Mouse (Mus musculus) MEL (cell line): ENCODE data around the gene Raver2. TPM values are rescaled to one million over a fixed set of nuclear protein-coding genes. Genes with fewer than 3 reads are reported as not detected.
A peak's percentile ranks its signal among the peaks of the same experiment; 100 is the strongest.

ENCODE experiments used
- DNase-seq: peaks from one replicate; pipeline ENCODE4 v3.0.0; 2011; ENCODE audit warnings: low read depth, low spot score
- H3K27ac ChIP-seq: 2 replicates; pipeline ENCODE4 v1.5.1; 2012; ENCODE audit warnings: low read depth, mild to moderate bottlenecking, control low read depth, low read length, moderate library complexity; ENCODE audit not compliant: control insufficient read depth
- H3K27me3 ChIP-seq, 2 experiments: fragments of 150-350 bp in 1 of 2; sonication (generic) in 1 of 2; 2 replicates each; pipeline ENCODE4 v1.6.1; 2012; ENCODE audit warnings: low read length in 2 of 2, mild to moderate bottlenecking in 2 of 2, improper control_type of control experiment in 1 of 2, moderate library complexity in 1 of 2; ENCODE audit not compliant: insufficient read depth in 2 of 2, control insufficient read depth in 1 of 2
- H3K36me3 ChIP-seq, 2 experiments: 2 replicates each; pipeline ENCODE4 v1.6.1; 2012 to 2014; ENCODE audit warnings: low read length in 2 of 2, improper control_type of control experiment in 1 of 2, inconsistent platforms in 1 of 2, mild to moderate bottlenecking in 1 of 2; ENCODE audit not compliant: insufficient read depth in 2 of 2, control insufficient read depth in 1 of 2
- H3K4me1 ChIP-seq, 2 experiments: fragments of 150-350 bp in 1 of 2; sonication (generic) in 1 of 2; 2 replicates each; pipeline ENCODE4 v1.6.1; 2012; ENCODE audit warnings: low read length in 2 of 2, improper control_type of control experiment in 1 of 2, mild to moderate bottlenecking in 1 of 2; ENCODE audit not compliant: insufficient read depth in 2 of 2, control insufficient read depth in 1 of 2
- H3K4me3 ChIP-seq, 2 experiments: fragments of 150-350 bp in 1 of 2; sonication (generic) in 1 of 2; 2 replicates each; pipeline ENCODE4 v1.5.1; 2012; ENCODE audit warnings: low read depth in 2 of 2, low read length in 2 of 2, mild to moderate bottlenecking in 2 of 2, moderate library complexity in 2 of 2, control low read depth in 1 of 2, improper control_type of control experiment in 1 of 2; ENCODE audit not compliant: control insufficient read depth in 1 of 2, insufficient read depth in 1 of 2
- H3K79me2 ChIP-seq: 2 replicates; pipeline ENCODE4 v1.6.1; 2012; ENCODE audit warnings: mild to moderate bottlenecking, low read length, moderate library complexity; ENCODE audit not compliant: control insufficient read depth, poor library complexity, insufficient read depth
- H3K9ac ChIP-seq: 2 replicates; pipeline ENCODE4 v1.6.1; 2012; ENCODE audit warnings: low read depth, mild to moderate bottlenecking, control low read depth, low read length, moderate library complexity; ENCODE audit not compliant: control insufficient read depth, poor library complexity, severe bottlenecking
- H3K9me3 ChIP-seq: fragments of 150-350 bp; sonication (generic); replicated peaks from 2 replicates; pipeline ENCODE4 v1.6.1; 2012; ENCODE audit warnings: mild to moderate bottlenecking, low read length, improper control_type of control experiment, moderate library complexity; ENCODE audit not compliant: insufficient read depth
- BHLHE40 ChIP-seq: IDR thresholded peaks from 2 replicates; pipeline ENCODE4 v1.6.1; 2012; ENCODE audit warnings: low read depth, mild to moderate bottlenecking, inconsistent platforms, low read length, improper control_type of control experiment, borderline replicate concordance
- E2F4 ChIP-seq: IDR thresholded peaks from 2 replicates; pipeline ENCODE4 v1.6.1; 2011; ENCODE audit warnings: low read depth, low read length, improper control_type of control experiment, borderline replicate concordance
- EP300 ChIP-seq, 2 experiments: IDR thresholded peaks; 2 replicates each; pipeline ENCODE4 v1.6.1; 2011; ENCODE audit warnings: improper control_type of control experiment in 2 of 2, low read length in 2 of 2, low read depth in 1 of 2, mild to moderate bottlenecking in 1 of 2
- GATA1 ChIP-seq: IDR thresholded peaks from 2 replicates; pipeline ENCODE4 v1.6.1; 2011; ENCODE audit warnings: low read depth, low read length, improper control_type of control experiment
- MAX ChIP-seq: IDR thresholded peaks from 2 replicates; pipeline ENCODE4 v1.6.1; 2011; ENCODE audit warnings: low read length, improper control_type of control experiment
- MEF2A ChIP-seq: IDR thresholded peaks from 2 replicates; pipeline ENCODE4 v1.6.1; 2014; ENCODE audit warnings: low read depth, mild to moderate bottlenecking, inconsistent platforms, low read length, improper control_type of control experiment; ENCODE audit not compliant: poor library complexity, insufficient replicate concordance, severe bottlenecking; ENCODE audit errors: extremely low read depth
- MXI1 ChIP-seq: IDR thresholded peaks from 2 replicates; pipeline ENCODE4 v1.6.1; 2011; ENCODE audit warnings: mild to moderate bottlenecking, low read depth, low read length, improper control_type of control experiment
- MYB ChIP-seq: IDR thresholded peaks from 2 replicates; pipeline ENCODE4 v1.6.1; 2011; ENCODE audit warnings: mild to moderate bottlenecking, low read depth, low read length, improper control_type of control experiment
- MYC ChIP-seq: IDR thresholded peaks from 2 replicates; pipeline ENCODE4 v1.6.1; 2011; ENCODE audit warnings: low read depth, mild to moderate bottlenecking, low read length, improper control_type of control experiment, moderate library complexity
- NRF1 ChIP-seq: IDR thresholded peaks from 2 replicates; pipeline ENCODE4 v1.6.1; 2014; ENCODE audit warnings: low read depth, mild to moderate bottlenecking, inconsistent platforms, low read length, improper control_type of control experiment, moderate library complexity; ENCODE audit not compliant: poor library complexity, insufficient read depth, severe bottlenecking
- POLR2A ChIP-seq, 2 experiments: IDR thresholded peaks; 2 replicates each; pipeline ENCODE4 v1.6.1; 2011 to 2012; ENCODE audit warnings: low read length in 2 of 2, mild to moderate bottlenecking in 2 of 2, control low read depth in 1 of 2, improper control_type of control experiment in 1 of 2, low read depth in 1 of 2, moderate library complexity in 1 of 2; ENCODE audit not compliant: control insufficient read depth in 1 of 2, insufficient read depth in 1 of 2, poor library complexity in 1 of 2
- SIN3A ChIP-seq: IDR thresholded peaks from 2 replicates; pipeline ENCODE4 v1.6.1; 2012; ENCODE audit warnings: low read length, improper control_type of control experiment, inconsistent platforms
- TAL1 ChIP-seq: IDR thresholded peaks from 2 replicates; pipeline ENCODE4 v1.6.1; 2012; ENCODE audit warnings: mild to moderate bottlenecking, inconsistent platforms, low read length, moderate library complexity, mixed read lengths
- TCF12 ChIP-seq: IDR thresholded peaks from 2 replicates; pipeline ENCODE4 v1.6.1; 2014; ENCODE audit warnings: low read depth, mild to moderate bottlenecking, inconsistent platforms, low read length, improper control_type of control experiment, moderate library complexity
- UBTF ChIP-seq: IDR thresholded peaks from 2 replicates; pipeline ENCODE4 v1.6.1; 2012; ENCODE audit warnings: low read depth, mild to moderate bottlenecking, inconsistent platforms, low read length, improper control_type of control experiment, moderate library complexity, borderline replicate concordance; ENCODE audit not compliant: insufficient read depth
- USF1 ChIP-seq: IDR thresholded peaks from 2 replicates; pipeline ENCODE4 v1.6.1; 2014; ENCODE audit warnings: low read depth, mild to moderate bottlenecking, inconsistent platforms, low read length, improper control_type of control experiment, moderate library complexity
- USF2 ChIP-seq, 2 experiments: IDR thresholded peaks; 2 replicates each; pipeline ENCODE4 v1.6.1; 2011 to 2012; ENCODE audit warnings: improper control_type of control experiment in 2 of 2, low read length in 2 of 2, borderline replicate concordance in 1 of 2, inconsistent platforms in 1 of 2, low read depth in 1 of 2, mild to moderate bottlenecking in 1 of 2; ENCODE audit not compliant: insufficient read depth in 1 of 2
- ZC3H11A ChIP-seq: IDR thresholded peaks from 2 replicates; pipeline ENCODE4 v1.6.1; 2012; ENCODE audit warnings: low read depth, mild to moderate bottlenecking, inconsistent platforms, low read length, improper control_type of control experiment
- ZKSCAN1 ChIP-seq: IDR thresholded peaks from 2 replicates; pipeline ENCODE4 v1.6.1; 2012; ENCODE audit warnings: low read depth, mild to moderate bottlenecking, inconsistent platforms, low read length, improper control_type of control experiment, moderate library complexity
- ZMIZ1 ChIP-seq: IDR thresholded peaks from 2 replicates; pipeline ENCODE4 v1.6.1; 2012; ENCODE audit warnings: low read depth, mild to moderate bottlenecking, inconsistent platforms, low read length, improper control_type of control experiment, moderate library complexity
- ZNF384 ChIP-seq: IDR thresholded peaks from 2 replicates; pipeline ENCODE4 v1.6.1; 2012; ENCODE audit warnings: low read depth, mild to moderate bottlenecking, inconsistent platforms, low read length, improper control_type of control experiment
- polyA plus RNA-seq, 2 experiments: library from polyadenylated mRNA; stranded (reverse) in 1 of 2; unstranded in 1 of 2; fragments of >175 nt in 1 of 2; fragments of >200 nt in 1 of 2; gene quantifications; 2 replicates each; pipeline versions ENCODE4 v1.2.1 to v1.2.4; 2012; ENCODE audit warnings: low replicate concordance in 2 of 2, low read depth in 1 of 2; ENCODE audit not compliant: insufficient read length in 2 of 2, insufficient read depth in 1 of 2, missing spikeins in 1 of 2
- total RNA-seq: library from RNA; depleted of rRNA; stranded (reverse); fragments of 300-350 nt; gene quantifications from 2 replicates; pipeline ENCODE4 v1.2.3, GENCODE M21; 2012

The Raver2 gene
- total and polyA plus RNA-seq, 3 experiments: 0.03 to 0.04 TPM; not detected in 1

DNA sequence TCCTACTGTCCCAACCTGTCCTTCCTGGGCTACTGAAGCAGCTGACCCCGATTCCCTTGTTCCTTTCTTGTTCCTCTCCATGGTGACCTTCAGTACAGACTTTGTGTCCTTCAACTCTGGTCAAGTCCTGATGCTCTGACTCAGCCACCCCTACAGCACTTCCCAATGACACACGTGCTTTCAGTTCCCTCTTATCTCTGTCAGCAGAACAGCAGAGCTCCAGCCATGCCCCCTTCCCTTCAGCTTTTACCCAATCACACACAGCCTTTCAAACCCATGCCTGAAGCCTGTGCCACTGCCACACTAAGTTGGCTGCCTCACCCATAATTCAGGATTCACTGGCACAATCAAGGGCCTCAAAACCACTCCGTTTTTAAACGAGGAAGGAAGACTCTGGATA is 86.8 kb downstream of the Raver2 start:
- DNase-seq: peak; percentile 71
- H3K9me3 ChIP-seq: no peaks in the 10 kb centered on the region
- no peaks in the 10 kb centered on the region for H3K79me2 ChIP-seq
- H3K4me3 ChIP-seq: no peak overlapping the region
- peaks cover 7 to 8% of the 10 kb centered on the region in 2 experiments for H3K36me3 ChIP-seq
- H3K27me3 ChIP-seq: no peaks in the 10 kb centered on the region
- no peak overlapping the region for H3K9ac ChIP-seq
- peaks cover 4 to 14% of the 10 kb centered on the region in 2 experiments for H3K4me1 ChIP-seq
- TF ChIP-seq ZKSCAN1 (no peak), NRF1 (no peak), EP300 (IDR thresholded peaks at IDR 0.05; ENCODE audit: low read depth in 1 of 2, low read length in 2 of 2) (0 out of 4 replicates have a peak, but pooled peaks of 1 of the 2 experiments have one; percentile 33), TAL1 (peak; percentile 53), USF2 (IDR thresholded peaks at IDR 0.05; ENCODE audit: borderline replicate concordance in 1 of 2, insufficient read depth in 1 of 2, low read depth in 1 of 2, low read length in 2 of 2) (no peak), SIN3A (peak; percentile 58), MXI1 (peak; percentile 89), MYB (no peak), USF1 (peak; percentile 51; the same call in 1 of the 2 replicates), MEF2A (no peak), ZC3H11A (no peak), GATA1 (peak; percentile 63), TCF12 (0 out of 2 replicates have a peak, but pooled peaks have one; percentile 13), E2F4 (no peak), BHLHE40 (peak; percentile 67; the same call in 1 of the 2 replicates), MYC (peak; percentile 92), MAX (peak; percentile 92), ZNF384 (no peak), UBTF (no peak)
- no peak overlapping the region for H3K27ac ChIP-seq

DNA sequence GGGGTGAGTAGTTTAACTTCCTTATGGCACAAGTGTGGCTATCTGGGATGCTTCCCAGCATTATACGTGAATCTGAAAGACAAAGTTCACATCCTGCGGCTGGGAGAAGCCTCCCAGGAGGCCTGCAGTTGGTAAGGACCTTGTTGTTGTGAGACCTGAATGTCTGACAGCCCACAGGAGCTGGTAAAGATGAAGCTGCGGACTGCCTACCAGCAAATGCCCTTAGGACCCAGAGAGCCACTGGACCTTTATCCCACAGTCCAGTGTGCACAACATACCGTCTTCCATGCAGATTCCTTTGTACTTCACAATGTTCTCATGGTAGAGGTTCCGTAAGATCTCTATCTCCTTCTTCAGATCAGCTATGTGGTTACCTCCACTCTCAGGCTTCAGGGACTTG is 88.7 kb downstream of the Raver2 start:
- H3K9me3 ChIP-seq: no peaks in the 10 kb centered on the region
- no peak overlapping the region for H3K4me3 ChIP-seq
- H3K27ac ChIP-seq: no peak overlapping the region
- peaks cover 4 to 14% of the 10 kb centered on the region in 2 experiments for H3K4me1 ChIP-seq
- no peak for TF ChIP-seq POLR2A (IDR thresholded peaks at IDR 0.05; ENCODE audit: control insufficient read depth in 1 of 2, insufficient read depth in 1 of 2, low read depth in 1 of 2, low read length in 2 of 2, poor library complexity in 1 of 2)
- TF ChIP-seq ZMIZ1: no peak
- TF ChIP-seq EP300 (IDR thresholded peaks at IDR 0.05; ENCODE audit: low read depth in 1 of 2, low read length in 2 of 2): no peak
- H3K36me3 ChIP-seq: peaks cover 7 to 8% of the 10 kb centered on the region in 2 experiments
- DNase-seq: no peak
- no peak overlapping the region for H3K9ac ChIP-seq
- no peaks in the 10 kb centered on the region for H3K79me2 ChIP-seq
- H3K27me3 ChIP-seq: no peaks in the 10 kb centered on the region
